Mouse (Mus musculus) olfactory bulb, adult 2 months (tissue): ENCODE measurements around the gene Rbak.

Experiments used
- CTCF ChIP-seq: fragments of 200-500 bp; IDR thresholded peaks from 2 replicates; pipeline ENCODE4 v1.5.1; 2012; ENCODE audit warnings: low read depth, mild to moderate bottlenecking, low read length, moderate library complexity; ENCODE audit not compliant: insufficient read depth
- POLR2A ChIP-seq: fragments of 200-500 bp; IDR thresholded peaks from 2 replicates; pipeline ENCODE4 v1.6.1; 2012; ENCODE audit warnings: mild to moderate bottlenecking, low read depth, low read length, moderate library complexity; ENCODE audit not compliant: insufficient read depth

GRCm38 (mm10) chr5:143180255-143181076 is at the start of gene Rbak, which contains the start of gene Spdye4b:
- no peak for TF ChIP-seq CTCF
- TF ChIP-seq POLR2A, result peak; percentile 81
